Mouse (Mus musculus) cerebellum, adult (tissue): ENCODE results near the gene Caml.
"Not testable (repeated sequence)": the region's sequence is repeated elsewhere in the genome, so short reads cannot be mapped to it uniquely, and the experiment has no call there.

Experiments used
- ATAC-seq: cut with Nextera tagmentation; 2 replicates; pipeline ENCODE4 v1.9.2; 2017; ENCODE audit warnings: mild to moderate bottlenecking, moderate library complexity, mixed read lengths; ENCODE audit not compliant: insufficient number of reproducible peaks, low FRiP score, low TSS enrichment

Gene Caml

DNA sequence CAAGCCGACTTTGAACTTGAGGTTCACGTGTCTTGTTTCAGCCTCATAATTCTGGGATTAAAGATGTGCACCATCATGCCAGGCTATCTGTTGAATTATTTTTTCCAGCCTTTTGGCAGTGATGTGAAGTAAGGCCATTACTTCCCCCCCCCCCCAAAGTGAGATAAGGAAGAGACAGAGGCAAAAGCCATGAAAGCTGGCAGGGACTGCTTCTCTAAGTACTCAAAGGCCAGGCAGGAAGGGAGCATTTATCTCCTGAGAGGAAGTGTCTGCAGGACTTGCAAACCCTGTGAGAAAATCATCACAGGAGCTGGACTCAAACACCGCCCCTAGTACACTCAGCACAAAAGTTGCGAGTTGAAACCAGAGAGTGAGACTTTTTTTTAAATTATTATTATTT is 3.5 kb upstream of the Caml start:
- ATAC-seq: no peak

GRCm38 (mm10) chr13:55620275-55620674 is 2.5 kb upstream of the Caml start:
- ATAC-seq: no peak

- ATAC-seq: not testable (repeated sequence)
Measured at GRCm38 (mm10) chr13:55622156-55622648, 603 bp upstream of the Caml start.

GRCm38 (mm10) chr13:55634639-55635127 is 11.9 kb downstream of the Caml start, which contains the start of gene Ddx46:
Gene Ddx46 (plus strand): TSS chr13:55635027.
- peak; percentile 90 for ATAC-seq

GRCm38 (mm10) chr13:55635146-55635571 is 12.4 kb downstream of the Caml start:
- ATAC-seq: peak; percentile 61; the same call in 1 of the 2 replicates

DNA sequence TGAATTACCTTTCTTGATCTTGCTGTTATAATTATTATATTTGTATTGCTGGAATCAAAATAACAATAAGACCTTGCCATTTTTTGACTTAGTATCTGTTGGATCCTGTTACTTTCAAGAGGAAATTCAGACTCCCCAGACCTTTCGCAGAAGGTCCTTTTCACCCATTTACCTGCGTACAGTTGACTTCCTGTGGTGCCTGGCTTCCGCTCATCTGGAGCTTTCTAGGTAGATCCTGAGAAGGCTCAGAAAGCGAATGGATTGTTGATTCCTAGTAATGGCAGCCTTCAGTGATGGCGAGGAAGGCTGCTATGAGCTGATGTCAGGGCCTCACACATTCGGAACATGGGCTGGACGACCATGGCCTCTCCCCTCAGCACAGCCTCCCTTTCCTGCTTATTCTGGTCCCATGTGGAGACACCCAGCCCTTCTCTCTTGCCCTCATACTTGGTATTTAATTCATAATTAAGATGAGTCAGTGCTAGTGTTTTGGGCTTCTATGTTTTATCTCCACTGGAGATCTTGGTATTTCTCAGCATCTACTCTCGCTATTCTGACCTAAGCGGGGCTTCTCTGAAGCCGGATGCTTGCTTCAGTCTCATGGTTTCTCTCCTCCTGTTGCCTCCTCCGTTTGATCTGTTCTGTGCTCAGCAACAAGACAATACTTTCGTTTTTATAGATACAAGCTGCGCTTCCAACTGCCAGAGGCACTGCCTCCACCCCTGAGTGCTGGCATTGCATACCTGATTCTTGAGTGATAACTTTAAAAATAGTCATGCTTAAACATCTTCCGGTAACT is 13.6 kb downstream of the Caml start:
- ATAC-seq: no peak

DNA sequence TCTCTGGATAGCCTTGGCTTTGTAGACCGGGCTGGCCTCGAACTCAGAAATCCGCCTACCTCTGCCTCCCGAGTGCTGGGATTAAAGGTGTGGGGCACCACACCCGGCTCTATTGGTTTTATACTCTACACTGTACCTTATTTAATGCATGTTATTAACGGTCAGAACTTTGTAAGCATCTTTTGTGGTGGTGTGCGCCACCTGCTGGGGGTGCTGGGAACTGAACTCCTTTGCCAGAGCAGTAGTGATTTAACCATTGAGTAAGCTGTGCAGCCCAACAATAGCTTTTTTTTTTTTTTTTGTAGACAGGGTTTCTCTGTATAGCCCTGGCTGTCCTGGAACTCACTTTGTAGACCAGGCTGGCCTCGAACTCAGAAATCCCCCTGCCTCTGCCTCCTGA is 17.7 kb downstream of the Caml start:
- ATAC-seq: not testable (repeated sequence)

GRCm38 (mm10) chr13:55644525-55644924 is 21.7 kb downstream of the Caml start:
- no peak for ATAC-seq

DNA sequence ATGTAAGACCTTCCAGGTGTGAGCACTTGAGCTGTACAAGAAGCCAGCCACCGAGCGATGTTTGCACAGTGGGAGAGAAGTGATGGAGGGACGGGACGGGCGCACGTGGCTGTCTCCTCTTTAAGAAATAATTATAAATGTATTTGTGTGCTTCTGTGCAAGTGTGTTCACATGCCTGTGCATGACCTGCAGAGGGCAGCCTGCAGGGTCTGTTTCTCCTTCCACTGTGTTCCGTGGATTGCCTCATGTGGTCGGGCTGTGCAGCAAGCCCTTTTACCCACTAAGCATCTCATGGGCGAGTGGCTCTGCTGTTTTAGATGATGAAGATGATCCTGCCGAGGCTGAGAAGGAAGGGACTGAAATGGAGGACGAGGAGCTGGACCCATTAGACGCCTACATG is 27.3 kb downstream of the Caml start:
- no peak for ATAC-seq

- no peak for ATAC-seq
Measured at GRCm38 (mm10) chr13:55650980-55651379, 28.2 kb downstream of the Caml start.

DNA sequence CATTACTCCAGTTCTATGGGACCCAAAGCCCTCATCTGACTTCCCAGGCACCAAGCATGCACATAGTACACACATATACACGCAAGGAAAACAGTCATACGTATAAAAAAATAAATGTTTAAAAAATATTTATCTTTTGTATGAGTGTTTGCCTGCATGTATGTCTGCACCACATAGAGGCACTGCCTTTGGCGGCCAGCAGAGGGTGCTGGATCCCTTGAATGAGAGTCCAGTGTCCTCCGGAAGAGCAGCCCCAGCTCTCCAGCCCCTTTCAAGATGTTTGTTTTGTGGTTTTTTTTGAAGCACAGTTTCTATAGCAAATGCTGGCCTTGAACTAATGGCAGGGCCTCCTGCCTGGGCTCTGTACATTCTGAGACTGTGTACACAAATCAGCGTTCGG is 45.7 kb downstream of the Caml start:
- ATAC-seq: no peak

DNA sequence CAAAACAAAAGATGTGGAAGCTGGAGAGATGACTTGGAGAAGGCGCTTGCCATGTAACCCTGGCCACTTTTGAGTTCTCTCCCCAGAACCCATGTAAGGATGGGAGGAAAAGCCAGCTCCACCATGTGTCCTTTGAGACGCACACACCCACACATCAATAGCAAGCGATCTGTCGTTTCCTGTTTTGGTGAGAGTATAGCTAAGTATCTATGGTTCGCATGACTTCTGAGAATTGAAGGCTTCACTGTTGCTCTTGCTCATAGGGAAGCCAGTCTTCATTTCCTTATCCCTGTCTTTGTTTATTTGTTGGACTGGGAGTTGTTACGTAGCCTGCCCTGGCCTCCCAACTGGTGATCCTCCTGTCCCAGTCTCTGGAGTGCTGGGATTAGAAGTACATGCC is 49.9 kb downstream of the Caml start:
- no peak for ATAC-seq

DNA sequence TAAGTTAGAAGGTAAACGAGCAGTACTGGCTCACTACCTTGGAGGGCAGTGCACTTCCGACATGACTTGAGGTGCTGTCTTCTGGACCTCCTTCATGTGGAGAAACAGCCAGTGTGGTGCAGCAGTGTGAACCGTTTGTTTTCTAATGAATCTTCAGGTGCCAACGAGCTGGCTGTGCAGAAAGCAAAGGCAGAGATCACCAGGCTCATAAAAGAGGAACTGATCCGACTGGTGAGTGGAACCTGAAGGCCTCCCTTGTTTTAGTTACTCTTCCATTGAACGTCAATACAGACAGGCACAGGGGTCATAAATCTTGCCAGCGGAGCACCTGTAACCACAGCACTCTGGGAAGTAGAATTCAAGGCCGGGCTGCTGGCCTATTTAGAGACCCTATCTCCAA is 54.6 kb downstream of the Caml start:
- ATAC-seq: no peak
